In the genomic region with DNA sequence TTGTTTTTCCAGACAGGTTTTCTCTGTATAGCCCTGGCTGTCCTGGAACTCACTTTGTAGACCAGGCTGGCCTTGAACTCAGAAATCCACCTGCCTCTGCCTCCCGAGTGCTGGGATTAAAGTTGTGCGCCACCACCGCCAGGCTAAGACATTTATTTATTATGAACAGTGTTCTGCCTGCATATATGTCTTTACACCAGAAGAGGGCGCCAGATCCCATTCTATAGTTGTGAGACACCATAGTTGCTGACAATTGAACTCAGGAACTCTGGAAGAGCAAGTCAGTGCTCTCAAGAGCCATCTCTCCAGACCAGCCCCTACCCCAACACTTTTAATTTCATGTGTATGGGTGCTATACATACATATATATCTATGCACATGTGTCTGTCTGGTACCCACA, we compare ENCODE assay signal across 8 mouse cellular contexts. TPM values are rescaled to one million over a fixed set of nuclear protein-coding genes. Genes with fewer than 3 reads are reported as not detected.
A peak's percentile ranks its signal among the peaks of the same experiment; 100 is the strongest.
DNase-seq lines count a peak whose midpoint lies in the region; ATAC-seq and TF ChIP-seq lines count a peak whose summit lies in the region.
"Not testable (repeated sequence)": the region's sequence is repeated elsewhere in the genome, so short reads cannot be mapped to it uniquely, and the experiment has no call there.

No protein-coding gene starts in this region.

- WGBS in hindbrain, postnatal 0 days, result 63% methylated on average over 4 of the region's 4 CpGs
- 69% methylated on average over 4 of the region's 4 CpGs for WGBS in limb, embryonic 11.5 days

- peak in 2 of 3 experiments; percentile 44 to 46; a peak in 3 of 6 replicates for TF ChIP-seq CTCF in MEL (IDR thresholded peaks at IDR 0.05 in 2 of 3, conservative IDR thresholded peaks at IDR 0.05 in 1 of 3; ENCODE audit: control insufficient read depth in 1 of 3, insufficient read depth in 1 of 3, low read depth in 2 of 3, low read length in 3 of 3, poor library complexity in 1 of 3, severe bottlenecking in 1 of 3)
- not testable (repeated sequence) for TF ChIP-seq CTCF in brain, embryonic 14.5 days (IDR thresholded peaks at IDR 0.05; ENCODE audit: borderline replicate concordance, extremely low read depth, insufficient read depth, insufficient read length)
- TF ChIP-seq CTCF in hindbrain, postnatal 0 days (IDR thresholded peaks at IDR 0.05; ENCODE audit: low read depth), result peak; percentile 43

- not testable (repeated sequence) for TF ChIP-seq POLR2A in MEL (IDR thresholded peaks at IDR 0.05; ENCODE audit: control insufficient read depth in 1 of 2, insufficient read depth in 1 of 2, low read depth in 1 of 2, low read length in 2 of 2, poor library complexity in 1 of 2); brain, embryonic 14.5 days (IDR thresholded peaks at IDR 0.05; ENCODE audit: borderline replicate concordance, extremely low read depth, insufficient read depth, insufficient read length, poor library complexity, severe bottlenecking)

- not testable (repeated sequence) for H3K27ac ChIP-seq in MEL (ENCODE audit: control insufficient read depth, low read depth, low read length); hindbrain, postnatal 0 days; limb, embryonic 11.5 days (replicated peaks; ENCODE audit: low read depth, low read length)

- H3K79me2 ChIP-seq in MEL (ENCODE audit: control insufficient read depth, insufficient read depth, low read length, poor library complexity), result not testable (repeated sequence)

- 0 out of 2 replicates have a peak, but pooled peaks have one; percentile 49 for ATAC-seq in erythroid progenitor cell, adult 5-6 weeks (replicated peaks; ENCODE audit: low FRiP score, poor library complexity, severe bottlenecking)
- not testable (repeated sequence) for ATAC-seq in hindbrain, postnatal 0 days; limb, embryonic 11.5 days (ENCODE audit: insufficient number of reproducible peaks, low FRiP score, low TSS enrichment, low read depth)
- peak; percentile 90 for ATAC-seq in megakaryocyte progenitor cell, adult 5-6 weeks (replicated peaks; ENCODE audit: poor library complexity)

- DNase-seq in 3T3-L1 (ENCODE audit: low read depth, low spot score) (peak; percentile 66), MEL (ENCODE audit: low read depth, low spot score) (peak; percentile 63)
- peak; percentile 7 for DNase-seq in brain, embryonic 14.5 days (ENCODE audit: low read depth)
- peak; percentile 42 for DNase-seq in hindbrain, postnatal 0 days (ENCODE audit: low spot score)
- peak; percentile 24 for DNase-seq in limb, embryonic 11.5 days (ENCODE audit: low spot score)
- peak; percentile 20 to 71 for DNase-seq in spleen, postnatal 4 days (ENCODE audit: low spot score in 2 of 2)

- TF ChIP-seq RAD21 in MEL (IDR thresholded peaks at IDR 0.05; ENCODE audit: low read depth, low read length), result not testable (repeated sequence)

- not testable (repeated sequence) for TF ChIP-seq EP300 in MEL (IDR thresholded peaks at IDR 0.05; ENCODE audit: low read depth in 1 of 2, low read length in 2 of 2)

- not testable (repeated sequence) for H3K4me1 ChIP-seq in MEL (ENCODE audit: control insufficient read depth in 1 of 2, insufficient read depth in 2 of 2, low read length in 2 of 2); hindbrain, postnatal 0 days (ENCODE audit: insufficient read depth, low read length); limb, embryonic 11.5 days (ENCODE audit: control insufficient read depth, insufficient read depth, low read length)

- not testable (repeated sequence) for H3K27me3 ChIP-seq in MEL (ENCODE audit: control insufficient read depth in 1 of 2, insufficient read depth in 2 of 2, low read length in 2 of 2); hindbrain, postnatal 0 days (ENCODE audit: insufficient read depth, low read length); limb, embryonic 11.5 days (ENCODE audit: control insufficient read depth, insufficient read depth, low read length)

- not testable (repeated sequence) for H3K9me3 ChIP-seq in MEL (replicated peaks; ENCODE audit: insufficient read depth, low read length); hindbrain, postnatal 0 days (ENCODE audit: low read length); limb, embryonic 11.5 days (ENCODE audit: control insufficient read depth, low read length)

- peaks cover 2 to 27% of the 10 kb centered on the region in 2 experiments; a peak in 3 of 4 replicates for H3K36me3 ChIP-seq in MEL (ENCODE audit: control insufficient read depth in 1 of 2, insufficient read depth in 2 of 2, low read length in 2 of 2)
- 0 out of 2 replicates have a peak, but pooled peaks cover 11% of the 10 kb centered on the region for H3K36me3 ChIP-seq in hindbrain, postnatal 0 days (ENCODE audit: insufficient read depth, low read length)
- peaks cover 18% of the 10 kb centered on the region for H3K36me3 ChIP-seq in limb, embryonic 11.5 days (ENCODE audit: control insufficient read depth, insufficient read depth, low read length)

- not testable (repeated sequence) for H3K4me3 ChIP-seq in MEL (ENCODE audit: control insufficient read depth in 1 of 2, insufficient read depth in 1 of 2, low read depth in 2 of 2, low read length in 2 of 2); hindbrain, postnatal 0 days (ENCODE audit: low read length); limb, embryonic 11.5 days (ENCODE audit: low read depth, low read length)

- not testable (repeated sequence) for H3K9ac ChIP-seq in MEL (ENCODE audit: control insufficient read depth, low read depth, low read length, poor library complexity, severe bottlenecking); hindbrain, postnatal 0 days (replicated peaks; ENCODE audit: low read length); limb, embryonic 11.5 days (ENCODE audit: low read length)

- not testable (repeated sequence) for H3K4me2 ChIP-seq in hindbrain, postnatal 0 days (ENCODE audit: low read depth, low read length); limb, embryonic 11.5 days (ENCODE audit: low read depth, severe bottlenecking)

RNA-seq across cellular contexts. Expression of a gene that starts 18.8 kb away (rescaled TPM):
- total RNA-seq in MEL (2012; rRNA removed), result 183 and 197 TPM in 2 replicates
- 100 to 1,000 TPM; 226 to 551 TPM for polyA plus RNA-seq in MEL (2012; ENCODE audit: insufficient read depth in 1 of 2, insufficient read length in 2 of 2, low read depth in 1 of 2, low replicate concordance in 2 of 2, missing spikeins in 1 of 2)
- polyA plus RNA-seq in brain, embryonic 14.5 days (2012; rRNA removed), result 118 and 141 TPM in 2 replicates
- total RNA-seq in erythroid progenitor cell, adult 5-6 weeks (2015; ENCODE audit: low replicate concordance), result 72.4 and 106 TPM in 2 replicates
- total RNA-seq in erythroid progenitor cell, adult 5-6 weeks (2017; ENCODE audit: low replicate concordance), result 46.4 and 60.6 TPM in 2 replicates
- 179 and 196 TPM in 2 replicates for total RNA-seq in hindbrain, postnatal 0 days (2014; rRNA removed)
- 55.5 and 88.1 TPM in 2 replicates for polyA plus RNA-seq in hindbrain, postnatal 0 days (2015; fragmentation: Nextera tagmentation; extraction: Ambion mirVana)
- 108 and 120 TPM in 2 replicates for polyA plus RNA-seq in limb, embryonic 11.5 days (2014; fragmentation: Nextera tagmentation; extraction: Ambion mirVana)
- total RNA-seq in megakaryocyte progenitor cell, adult 5-6 weeks (2015), result 200 and 204 TPM in 2 replicates
- total RNA-seq in megakaryocyte progenitor cell, adult 5-6 weeks (2017), result 183 and 230 TPM in 2 replicates

RNA-seq across cellular contexts. Expression of a gene that starts 40.5 kb away (rescaled TPM):
- total RNA-seq in MEL (2012; rRNA removed), result 8.6 and 9.6 TPM in 2 replicates
- polyA plus RNA-seq in MEL (2012; ENCODE audit: insufficient read depth in 1 of 2, insufficient read length in 2 of 2, low read depth in 1 of 2, low replicate concordance in 2 of 2, missing spikeins in 1 of 2), result 10 to 100 TPM in 1 of 2 experiments, not detected in 1; 15.5 TPM
- 5.7 and 6.3 TPM in 2 replicates for polyA plus RNA-seq in brain, embryonic 14.5 days (2012; rRNA removed)
- 7.5 and 8.3 TPM in 2 replicates for total RNA-seq in erythroid progenitor cell, adult 5-6 weeks (2015; ENCODE audit: low replicate concordance)
- total RNA-seq in erythroid progenitor cell, adult 5-6 weeks (2017; ENCODE audit: low replicate concordance), result 6.8 and 9.6 TPM in 2 replicates
- 21.7 and 26.5 TPM in 2 replicates for total RNA-seq in hindbrain, postnatal 0 days (2014; rRNA removed)
- 8.6 and 8.7 TPM in 2 replicates for polyA plus RNA-seq in hindbrain, postnatal 0 days (2015; fragmentation: Nextera tagmentation; extraction: Ambion mirVana)
- polyA plus RNA-seq in limb, embryonic 11.5 days (2014; fragmentation: Nextera tagmentation; extraction: Ambion mirVana), result 8.7 and 9.7 TPM in 2 replicates
- 13.4 and 15.6 TPM in 2 replicates for total RNA-seq in megakaryocyte progenitor cell, adult 5-6 weeks (2015)
- 7.2 and 8.4 TPM in 2 replicates for total RNA-seq in megakaryocyte progenitor cell, adult 5-6 weeks (2017)

Comparison
In these comparisons a context has a peak if more than half of its experiments do, and no peak if none do; other contexts are left out.
1. DNase-seq: peak in every context shown above with its lines; median percentile 66 in 3T3-L1; 63 in MEL; 46 in spleen, postnatal 4 days; 42 in hindbrain, postnatal 0 days; 24 in limb, embryonic 11.5 days; 7 in brain, embryonic 14.5 days.